In genomic region chr9:71614643-71615042, GRCm38 (mm10) we compare ENCODE assay signal across 8 mouse cellular contexts. TPM values are rescaled to one million over a fixed set of nuclear protein-coding genes. Genes with fewer than 3 reads are reported as not detected.
DNase-seq lines count a peak whose midpoint lies in the region; TF ChIP-seq lines count a peak whose summit lies in the region.

No protein-coding gene starts in this region.

- peak; percentile 88 for TF ChIP-seq CTCF in heart, adult 2 months (IDR thresholded peaks at IDR 0.05)

- H3K4me3 ChIP-seq in heart, adult 2 months, result no peak overlapping the region

- H3K79me2 ChIP-seq in heart, adult 2 months (replicated peaks; ENCODE audit: control insufficient read depth, insufficient read depth, low read length), result no peaks in the 10 kb centered on the region

- H3K36me3 ChIP-seq in heart, adult 2 months (ENCODE audit: control insufficient read depth, insufficient read depth, low read length), result no peaks in the 10 kb centered on the region

- no peak overlapping the region for H3K9ac ChIP-seq in heart, adult 2 months (ENCODE audit: low read depth, low read length)

- H3K27ac ChIP-seq in heart, adult 2 months, result no peak overlapping the region

- H3K27me3 ChIP-seq in heart, adult 2 months (ENCODE audit: control insufficient read depth, insufficient read depth, low read length), result no peaks in the 10 kb centered on the region

- peak; percentile 55; the same call in 1 of the 2 replicates for TF ChIP-seq EP300 in heart, adult 2 months (IDR thresholded peaks at IDR 0.05; ENCODE audit: insufficient read depth, low read depth, low read length)

- 19% methylated on average over 2 of the region's 2 CpGs for WGBS in heart, adult 2 months

- H3K4me1 ChIP-seq in heart, adult 2 months (ENCODE audit: control insufficient read depth, insufficient read depth, low read length), result no peaks in the 10 kb centered on the region; the same call in 1 of the 2 replicates

- no peak for TF ChIP-seq POLR2A in heart, adult 2 months (IDR thresholded peaks at IDR 0.05; ENCODE audit: insufficient read depth, low read depth, low read length)

- intact Hi-C loops in heart, adult 2 months (cut with DNase I), result loop anchor here (5.0 kb wide), 2 partner anchors 127 to 257 kb away; partner anchors contain the start of gene Polr2m

- peak in 1 of 2 experiments; percentile 72 for DNase-seq in heart, adult 2 months
- no peak for DNase-seq in heart, adult 9 months (ENCODE audit: low spot score in 2 of 2)
- DNase-seq in ovary, postnatal 14 days (ENCODE audit: low spot score), result peak; percentile 44
- DNase-seq in ovary, adult 18-20 months (ENCODE audit: low spot score), result no peak
- peak; percentile 51 to 54 for DNase-seq in adrenal gland, postnatal 36 days
- peak; percentile 35 to 74 for DNase-seq in kidney, postnatal 36 days
- peak; percentile 67 for DNase-seq in testis, postnatal 14 days (ENCODE audit: low spot score)
- no peak for DNase-seq in cerebellum, adult 11 months

RNA-seq across cellular contexts. Expression of gene Myzap, which starts 22.5 kb away (rescaled TPM):
- 100 to 1,000 TPM; 359 to 430 TPM for total RNA-seq in heart, adult 2 months (2021)
- polyA plus RNA-seq in heart, adult 2 months (2012; rRNA removed), result 163 and 284 TPM in 2 replicates
- 10 to 100 TPM in 1 of 2 experiments, 1 to 10 TPM in 1; 6.8 to 12.9 TPM for total RNA-seq in adrenal gland, postnatal 36 days (2021)

Comparison
In these comparisons a context has a peak if more than half of its experiments do, and no peak if none do; other contexts are left out.
1. DNase-seq: peak in ovary, postnatal 14 days (single experiment), adrenal gland, postnatal 36 days (2 of 2), kidney, postnatal 36 days (2 of 2) and testis, postnatal 14 days (single experiment); none in heart, adult 9 months (0 of 2), ovary, adult 18-20 months (single experiment) and cerebellum, adult 11 months (single experiment).
2. RNA of gene Myzap, which starts 22.5 kb away (total RNA-seq): 359 to 430 TPM in heart, adult 2 months; 6.8 to 12.9 TPM in adrenal gland, postnatal 36 days; every median in the first group is over 10 times any median in the second.